Mouse (Mus musculus) G1E (cell line): Measurements from ENCODE around the gene Vmn2r82.
"Not testable (repeated sequence)": the region's sequence is repeated elsewhere in the genome, so short reads cannot be mapped to it uniquely, and the experiment has no call there.

Source experiments
- CTCF ChIP-seq: IDR thresholded peaks from 2 replicates; pipeline ENCODE4 v1.5.1; 2012; ENCODE audit warnings: low read depth, low read length, inconsistent platforms, mixed read lengths
- TAL1 ChIP-seq: conservative IDR thresholded peaks from 2 replicates; pipeline ENCODE4 v1.6.1; 2012; ENCODE audit warnings: low read depth, low read length, inconsistent platforms, mixed read lengths

GRCm38 (mm10) chr10:79435141-79435820 lies 79.0 kb downstream of the Vmn2r82 start:
- TF ChIP-seq TAL1, CTCF: not testable (repeated sequence)
